27 mouse cellular contexts compared by ENCODE assay signal in the genomic region with DNA sequence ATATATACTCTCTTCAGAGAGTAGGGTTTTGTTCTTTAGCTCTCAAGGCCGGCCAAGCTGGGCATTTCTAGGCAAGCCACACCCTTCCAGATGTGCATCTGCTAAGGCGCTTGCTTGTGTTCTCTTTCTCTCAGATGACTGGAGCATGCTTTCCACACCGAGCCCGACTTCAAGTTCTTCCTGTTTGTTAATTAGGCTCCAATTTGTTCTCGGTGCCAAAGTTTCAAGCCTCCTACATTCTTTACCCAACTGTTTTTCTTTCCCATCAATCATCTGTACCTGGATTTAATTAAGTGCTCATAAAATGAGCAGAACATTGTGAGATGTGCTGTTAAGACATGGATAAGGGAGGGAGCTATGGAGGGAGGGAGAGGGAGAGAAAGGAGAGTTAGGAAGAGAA.
DNase-seq lines count a peak whose midpoint lies in the region; ATAC-seq lines count a peak whose summit lies in the region.
"Had no signal": no experiment of that assay in that cellular context is flagged by ENCODE, and none has a peak within 500 bp of the region (broad histone marks: within the 10 kb centered on the region; RNA-seq: fewer than 3 reads in every experiment).

No protein-coding gene starts in this region.

- ATAC-seq in embryonic facial prominence, embryonic 14.5 days (ENCODE audit: low read depth): no peak
- ATAC-seq in megakaryocyte, adult 5-6 weeks (ENCODE audit: poor library complexity, severe bottlenecking): no peak
- ATAC-seq: CD4-positive, CD25-positive, alpha-beta regulatory T cell, adult 4 months; forebrain, embryonic 15.5 days; intestine, embryonic 15.5 days had no signal

- H3K27me3 ChIP-seq in embryonic facial prominence, embryonic 14.5 days (replicated peaks; ENCODE audit: control insufficient read depth, insufficient read depth, low read length): no peaks in the 10 kb centered on the region
- H3K27me3 ChIP-seq: forebrain, embryonic 15.5 days; heart, embryonic 15.5 days; hindbrain, embryonic 15.5 days; intestine, embryonic 15.5 days had no signal

- no peak overlapping the region for H3K27ac ChIP-seq in embryonic facial prominence, embryonic 14.5 days (replicated peaks; ENCODE audit: low read depth, low read length)
- H3K27ac ChIP-seq: embryonic facial prominence, embryonic 13.5 days; forebrain, embryonic 15.5 days; gastrocnemius, adult 2 months; heart, adult 2 months; heart, embryonic 15.5 days; hindbrain, embryonic 15.5 days; intestine, embryonic 15.5 days had no signal

- H3K36me3 ChIP-seq in embryonic facial prominence, embryonic 14.5 days (ENCODE audit: control insufficient read depth, insufficient read depth, low read length): no peaks in the 10 kb centered on the region
- H3K36me3 ChIP-seq: embryonic facial prominence, embryonic 13.5 days; forebrain, embryonic 15.5 days; heart, embryonic 15.5 days; hindbrain, embryonic 15.5 days; intestine, embryonic 15.5 days had no signal

- H3K4me1 ChIP-seq in embryonic facial prominence, embryonic 14.5 days (ENCODE audit: control insufficient read depth, insufficient read depth, low read length): no peaks in the 10 kb centered on the region
- H3K4me1 ChIP-seq: forebrain, embryonic 15.5 days; heart, embryonic 15.5 days; intestine, embryonic 15.5 days had no signal

- intact Hi-C loops in heart, postnatal 14 days (cut with DNase I): no loop called here

- no peak overlapping the region for H3K4me2 ChIP-seq in embryonic facial prominence, embryonic 14.5 days (ENCODE audit: low read depth, low read length)
- H3K4me2 ChIP-seq: embryonic facial prominence, embryonic 13.5 days; forebrain, embryonic 15.5 days; heart, embryonic 11.5 days; heart, embryonic 15.5 days; hindbrain, embryonic 15.5 days; intestine, embryonic 15.5 days had no signal

- H3K9me3 ChIP-seq in embryonic facial prominence, embryonic 14.5 days (ENCODE audit: control insufficient read depth, low read length): no peaks in the 10 kb centered on the region
- H3K9me3 ChIP-seq: embryonic facial prominence, embryonic 13.5 days; forebrain, embryonic 15.5 days; heart, embryonic 15.5 days; hindbrain, embryonic 15.5 days; intestine, embryonic 15.5 days had no signal

- 15% methylated on average over 5 of the region's 5 CpGs for WGBS in embryonic facial prominence, embryonic 14.5 days

- H3K9ac ChIP-seq in embryonic facial prominence, embryonic 14.5 days (ENCODE audit: low read depth, low read length): no peak overlapping the region
- H3K9ac ChIP-seq: embryonic facial prominence, embryonic 13.5 days; forebrain, embryonic 15.5 days; heart, embryonic 15.5 days; hindbrain, embryonic 15.5 days; intestine, embryonic 15.5 days had no signal

- H3K4me3 ChIP-seq in embryonic facial prominence, embryonic 14.5 days (ENCODE audit: low read depth, low read length): no peak overlapping the region
- H3K4me3 ChIP-seq: embryonic facial prominence, embryonic 13.5 days; forebrain, embryonic 15.5 days; gastrocnemius, adult 2 months; heart, adult 2 months; heart, embryonic 15.5 days; hindbrain, embryonic 15.5 days; intestine, embryonic 15.5 days had no signal

- peak; percentile 6 for DNase-seq in heart, adult 11 months
- no peak for DNase-seq in heart, postnatal 14 days
- peak; percentile 51 for DNase-seq in embryonic facial prominence, embryonic 14.5 days (ENCODE audit: low spot score)
- peak; percentile 98 for DNase-seq in fat pad, adult 2 months (ENCODE audit: extremely low read depth, low read depth, low spot score)
- DNase-seq in hindlimb bud, embryonic 11.5 days (ENCODE audit: extremely low spot score, low read depth, low spot score): peak; percentile 50
- no peak for DNase-seq in frontal cortex, adult 2 months (ENCODE audit: extremely low spot score in 1 of 2, low spot score in 1 of 2)
- DNase-seq: adrenal gland, adult 2 months; adrenal gland, postnatal 14 days; cerebellum, adult 11 months; cerebellum, adult 2 months; cerebellum, adult 9-11 months; cerebellum, postnatal 25 days; gastrocnemius, adult 2 months; gastrocnemius, postnatal 14 days; heart, adult 2 months; heart, postnatal 10 days; heart, postnatal 4 days; kidney, adult 11 months; kidney, adult 8-10 months had no signal

Comparison
In these comparisons a context has a peak if more than half of its experiments do, and no peak if none do; other contexts are left out.
1. DNase-seq: peak in heart, adult 11 months (single experiment), embryonic facial prominence, embryonic 14.5 days (single experiment), fat pad, adult 2 months (single experiment) and hindlimb bud, embryonic 11.5 days (single experiment); none in heart, postnatal 14 days (0 of 2) and frontal cortex, adult 2 months (0 of 2).